Mouse (Mus musculus) 416B (cell line): Measurements from ENCODE around the gene Gm37240.

ENCODE experiments used
- DNase-seq: peaks from one replicate; pipeline ENCODE4 v3.0.0; 2011; ENCODE audit warnings: low read depth

Gene Gm37240

DNA sequence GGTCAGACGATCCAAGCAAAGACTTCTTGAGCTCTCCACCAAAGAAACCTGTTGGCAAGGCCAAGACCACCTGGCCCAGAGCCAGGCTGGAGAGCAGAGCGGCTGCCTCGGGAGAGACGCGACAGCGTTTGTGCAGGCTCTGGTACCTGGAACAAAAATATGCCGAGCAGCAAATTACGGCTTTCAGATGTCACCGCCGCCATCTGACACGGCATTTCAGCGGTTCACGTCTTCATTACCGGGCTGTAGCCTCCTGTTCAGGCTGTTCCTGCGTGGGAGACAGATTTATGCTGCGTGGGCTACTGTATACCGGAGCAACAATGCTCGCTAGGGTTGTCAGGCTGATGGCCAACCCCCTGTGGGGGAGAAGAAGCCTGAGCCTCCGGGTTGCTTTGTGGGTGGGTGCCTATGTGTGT is 700.6 kb downstream of the Gm37240 start:
- no peak for DNase-seq

DNA sequence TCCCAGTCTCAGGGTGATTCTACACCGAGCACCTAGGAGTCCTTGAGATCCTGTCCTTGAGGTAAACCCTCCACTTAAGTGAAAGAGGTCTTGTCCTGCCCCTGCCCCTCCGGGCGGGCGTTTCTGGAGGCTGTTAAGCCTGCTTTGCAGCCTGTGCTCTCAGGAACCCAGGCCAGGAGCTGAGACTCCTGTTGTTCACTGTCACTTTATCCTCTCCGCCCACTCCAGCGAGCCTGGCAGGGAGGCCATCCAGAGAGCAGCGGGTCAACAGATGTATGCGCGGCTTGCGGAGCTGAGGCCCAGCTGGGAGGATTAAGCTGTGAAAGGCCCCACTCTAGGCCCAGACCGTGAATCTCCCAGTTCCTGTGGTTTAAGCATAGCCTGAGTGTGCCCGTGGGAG is 701.5 kb downstream of the Gm37240 start:
- no peak for DNase-seq

DNA sequence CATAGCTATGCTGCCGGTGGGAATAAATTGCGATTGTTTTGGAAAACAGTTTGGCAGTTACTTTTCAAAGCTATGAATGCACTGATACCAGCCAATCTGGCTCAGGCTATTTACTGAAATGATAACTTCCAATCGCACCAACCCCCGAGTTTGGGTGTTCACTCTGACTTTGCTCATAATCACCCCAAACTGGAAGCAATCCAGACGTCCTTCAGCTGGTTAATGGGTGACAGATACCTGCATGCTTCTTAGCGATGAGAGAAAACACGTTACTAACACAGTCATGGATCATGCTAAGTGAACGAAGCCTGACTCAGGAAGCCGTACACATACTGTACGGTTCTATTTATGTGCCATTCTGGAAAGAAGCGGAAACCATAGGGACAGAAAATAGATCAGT is 702.4 kb downstream of the Gm37240 start:
- DNase-seq: no peak

- no peak for DNase-seq
These were observed 703.2 kb downstream of the Gm37240 start for GRCm38 (mm10) chr3:85184151-85184550.

GRCm38 (mm10) chr3:85176736-85177135 is 710.6 kb downstream of the Gm37240 start:
- DNase-seq: no peak

GRCm38 (mm10) chr3:85174542-85175469 is 712.5 kb downstream of the Gm37240 start:
- no peak for DNase-seq

DNA sequence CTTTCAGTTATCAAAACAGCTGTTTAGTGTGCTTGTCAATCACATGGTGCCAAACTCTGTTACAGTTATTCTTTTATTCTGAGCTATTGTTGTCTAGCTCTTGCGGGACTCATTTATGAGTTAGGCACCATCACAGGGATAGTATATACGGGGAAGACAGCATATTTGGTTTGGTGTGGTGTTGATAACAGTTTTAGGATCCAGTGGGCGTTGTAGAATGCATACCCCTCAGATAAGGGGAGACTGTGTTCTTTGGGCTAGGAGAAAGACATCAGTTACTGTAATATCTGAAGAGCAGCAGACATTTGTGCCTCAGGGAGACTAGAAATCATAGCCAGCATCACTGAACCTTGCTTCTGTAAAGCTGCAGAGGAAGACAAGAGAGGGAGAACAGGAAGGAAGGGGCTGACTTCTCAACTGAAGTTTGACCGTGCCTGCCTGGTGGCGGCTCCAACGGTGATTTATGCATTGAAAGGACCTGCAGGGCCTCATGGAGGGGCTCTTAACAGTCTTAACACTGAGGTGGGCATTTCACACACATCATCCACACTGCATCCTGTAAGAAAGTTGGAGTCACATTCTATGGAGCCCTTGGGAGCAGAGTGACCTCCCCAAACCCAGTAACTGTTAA is 713.8 kb downstream of the Gm37240 start:
- DNase-seq: no peak

GRCm38 (mm10) chr3:85172532-85172931 is 714.8 kb downstream of the Gm37240 start:
- DNase-seq: no peak

DNA sequence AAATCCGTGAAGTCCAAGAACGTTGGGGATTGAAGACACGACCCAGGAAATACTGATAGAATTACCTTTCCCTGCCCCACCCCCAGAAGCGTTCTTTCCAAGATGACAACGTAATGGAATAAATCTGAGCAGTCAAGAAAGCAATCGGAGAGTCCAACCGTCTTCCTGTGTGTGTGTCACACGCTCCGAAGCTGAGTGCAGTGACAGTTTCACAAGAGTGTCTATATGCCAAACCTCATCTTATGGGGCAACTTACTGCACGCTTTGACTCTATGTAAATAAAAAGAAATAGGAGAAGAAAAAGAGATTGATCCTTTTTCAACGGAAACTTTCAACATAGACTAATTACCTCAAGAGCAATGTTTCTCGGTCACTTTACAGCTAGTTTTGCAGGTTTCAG is 715.2 kb downstream of the Gm37240 start:
- DNase-seq: no peak

GRCm38 (mm10) chr3:85168816-85169215 is 718.5 kb downstream of the Gm37240 start:
- DNase-seq: no peak

DNA sequence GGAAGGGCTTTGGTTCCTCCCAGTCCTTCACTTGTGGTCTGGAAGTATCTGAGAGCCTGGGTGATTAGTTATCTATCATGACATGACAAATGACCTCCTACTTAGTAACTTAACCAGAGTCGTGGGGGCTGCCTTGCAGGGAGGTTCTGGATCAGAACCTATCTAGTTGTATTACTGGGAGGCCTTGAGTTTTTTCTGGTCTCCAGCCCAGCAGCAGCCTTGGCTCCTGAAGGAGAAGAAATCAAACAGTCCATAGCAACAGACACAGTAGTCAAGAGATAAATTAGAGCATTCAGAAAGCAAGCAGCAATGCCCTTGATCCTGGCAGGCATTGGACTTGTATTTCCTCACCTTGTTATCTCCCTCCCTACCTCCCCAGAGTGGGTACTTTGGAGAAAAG is 722.4 kb downstream of the Gm37240 start:
- DNase-seq: no peak

GRCm38 (mm10) chr3:85163396-85163795 is 723.9 kb downstream of the Gm37240 start:
- DNase-seq: no peak

- no peak for DNase-seq
These were observed 724.9 kb downstream of the Gm37240 start for GRCm38 (mm10) chr3:85162430-85162829.

GRCm38 (mm10) chr3:85160816-85161215 is 726.5 kb downstream of the Gm37240 start:
- DNase-seq: no peak

GRCm38 (mm10) chr3:85159631-85160030 is 727.7 kb downstream of the Gm37240 start:
- DNase-seq: no peak

DNA sequence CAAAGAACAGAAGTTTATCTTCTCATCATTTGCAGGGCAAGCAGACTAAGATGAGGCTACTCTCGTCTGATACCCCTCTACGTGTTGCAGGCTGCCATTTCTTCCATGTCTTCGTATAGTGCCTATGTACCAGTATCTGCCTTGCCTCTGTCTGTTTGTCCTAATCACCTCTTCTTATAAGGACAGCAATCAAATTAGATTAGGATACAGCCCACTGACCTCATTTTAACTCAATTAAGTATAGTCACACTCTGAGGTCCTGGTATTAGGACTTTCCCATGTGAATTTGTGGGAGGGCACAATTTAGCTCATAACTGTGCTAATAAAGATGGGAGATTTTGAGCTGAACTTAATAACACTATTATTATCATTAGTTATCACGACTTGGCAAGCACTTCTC is 738.5 kb downstream of the Gm37240 start:
- no peak for DNase-seq

- DNase-seq: no peak
These were observed 739.2 kb downstream of the Gm37240 start for GRCm38 (mm10) chr3:85148038-85148550.

DNA sequence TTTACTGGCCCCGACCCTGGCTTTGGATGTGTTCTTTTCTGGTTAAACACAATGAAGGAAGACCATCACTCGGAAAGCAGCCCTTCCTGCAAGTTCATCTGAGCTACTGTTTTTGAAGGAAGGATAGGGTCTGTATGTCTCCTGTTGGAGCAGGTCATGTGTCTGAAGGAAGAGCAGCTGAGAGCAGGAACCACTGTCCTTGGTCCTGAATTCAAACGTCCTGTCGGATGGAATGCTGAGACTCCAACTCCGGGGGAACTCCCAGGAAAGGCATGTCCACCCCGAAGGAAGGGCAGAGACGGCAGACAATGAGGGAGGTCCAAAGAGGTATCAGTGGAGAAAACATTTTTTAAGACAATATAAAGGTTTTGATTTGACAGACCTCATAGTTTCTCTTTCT is 741.8 kb downstream of the Gm37240 start:
- peak; percentile 3 for DNase-seq

GRCm38 (mm10) chr3:85145076-85145475 is 742.2 kb downstream of the Gm37240 start:
- DNase-seq: no peak

- no peak for DNase-seq
These were observed 742.9 kb downstream of the Gm37240 start for GRCm38 (mm10) chr3:85144425-85144824.

GRCm38 (mm10) chr3:85140488-85140887 is 746.8 kb downstream of the Gm37240 start:
- DNase-seq: no peak

DNA sequence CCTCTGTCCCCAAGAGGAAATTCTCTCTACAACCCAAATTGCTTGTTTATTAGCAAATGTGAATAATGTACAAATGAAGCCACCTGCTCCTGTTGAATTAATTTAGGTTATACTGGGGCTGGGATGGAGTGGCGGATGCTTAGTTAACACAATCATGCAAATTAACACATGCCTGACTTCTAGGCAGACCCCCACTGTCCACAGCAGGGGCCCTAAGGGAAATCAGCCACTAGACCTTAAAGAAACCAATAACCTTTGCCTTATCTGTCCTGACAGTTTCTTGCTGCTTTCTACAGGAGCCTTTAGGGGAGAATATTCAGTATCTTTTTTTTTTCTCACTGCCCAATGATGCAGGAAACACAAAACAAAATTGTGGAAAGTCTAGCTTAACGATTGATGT is 748.9 kb downstream of the Gm37240 start:
- DNase-seq: no peak

DNA sequence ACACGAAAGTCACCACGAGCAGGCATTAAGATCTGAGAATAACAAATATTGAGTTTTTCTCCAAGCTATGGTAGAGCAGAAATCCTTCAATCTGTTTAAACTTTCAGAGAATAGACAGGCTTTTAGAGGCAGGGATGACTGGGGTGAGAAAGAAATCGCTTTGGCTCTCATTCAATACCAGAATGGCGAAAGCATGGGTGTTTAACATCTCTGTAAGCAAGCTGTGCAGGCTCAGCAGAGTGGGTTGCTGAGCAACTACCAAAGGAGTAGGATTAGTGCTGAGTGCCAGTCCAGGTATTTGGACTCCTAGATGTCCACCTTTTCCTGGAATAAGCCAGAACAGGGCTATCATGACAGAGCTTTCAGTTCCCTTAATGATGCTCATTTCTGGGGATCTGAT is 753.8 kb downstream of the Gm37240 start:
- no peak for DNase-seq
